Mouse (Mus musculus) adrenal gland, adult (tissue): Measurements from ENCODE around the gene Rbm15b.

ENCODE experiments used
- DNase-seq, 2 experiments: peaks; one replicate each; pipeline ENCODE4 v3.0.0; 2022 to 2023; ENCODE audit warnings: low spot score in 1 of 2; ENCODE audit not compliant: inconsistent age in 2 of 2

The Rbm15b gene

GRCm38 (mm10) chr9:106886828-106887702 is at the start of gene Rbm15b:
Gene Rbm15b, minus strand, starts transcription at chr9:106887428.
- DNase-seq: peak; percentile 98 to 99

GRCm38 (mm10) chr9:106934998-106935397 is 47.8 kb upstream of the Rbm15b start:
- DNase-seq: no peak

GRCm38 (mm10) chr9:106914878-106915277 is 27.6 kb upstream of the Rbm15b start:
- DNase-seq: no peak

GRCm38 (mm10) chr9:106913759-106914158 is 26.5 kb upstream of the Rbm15b start:
- DNase-seq: peak in 1 of 2 experiments; percentile 50

GRCm38 (mm10) chr9:106911624-106912023 is 24.4 kb upstream of the Rbm15b start:
- DNase-seq: no peak

- DNase-seq: peak in 1 of 2 experiments; percentile 28
These were observed 21.5 kb upstream of the Rbm15b start for GRCm38 (mm10) chr9:106908715-106909114.

- DNase-seq: no peak
These were observed 20.9 kb upstream of the Rbm15b start for GRCm38 (mm10) chr9:106908174-106908573.

- DNase-seq: no peak
These were observed 19.4 kb upstream of the Rbm15b start for GRCm38 (mm10) chr9:106906597-106906996.

GRCm38 (mm10) chr9:106903791-106904134 is 16.5 kb upstream of the Rbm15b start:
- DNase-seq: peak in 1 of 2 experiments; percentile 77

GRCm38 (mm10) chr9:106903099-106903790 is 16.0 kb upstream of the Rbm15b start:
- DNase-seq: no peak

- peak in 1 of 2 experiments; percentile 20 for DNase-seq
These were observed 14.4 kb upstream of the Rbm15b start for GRCm38 (mm10) chr9:106901596-106901995.

- peak in 1 of 2 experiments; percentile 82 for DNase-seq
These were observed 11.7 kb upstream of the Rbm15b start for GRCm38 (mm10) chr9:106898901-106899300.

GRCm38 (mm10) chr9:106893327-106893726 is 6.1 kb upstream of the Rbm15b start:
- DNase-seq: peak in 1 of 2 experiments; percentile 28

- no peak for DNase-seq
These were observed 5.3 kb upstream of the Rbm15b start for GRCm38 (mm10) chr9:106892552-106892875.

GRCm38 (mm10) chr9:106891829-106892551 is 4.8 kb upstream of the Rbm15b start, which contains the start of gene Manf:
Gene Manf, minus strand, starts transcription at chr9:106891979.
- DNase-seq: peak; percentile 99

GRCm38 (mm10) chr9:106891341-106891741 is 4.1 kb upstream of the Rbm15b start:
- DNase-seq: no peak

- peak; percentile 87 to 94 for DNase-seq
These were observed 3.4 kb upstream of the Rbm15b start for GRCm38 (mm10) chr9:106890496-106891240.

GRCm38 (mm10) chr9:106889321-106889720 is 2.1 kb upstream of the Rbm15b start:
- DNase-seq: peak in 1 of 2 experiments; percentile 43

GRCm38 (mm10) chr9:106888346-106888745 is 1.1 kb upstream of the Rbm15b start:
- peak in 1 of 2 experiments; percentile 37 for DNase-seq

- DNase-seq: peak; percentile 66 to 79
These were observed 1.1 kb downstream of the Rbm15b start for GRCm38 (mm10) chr9:106885901-106886731.
